Mouse (Mus musculus): ENCODE measurements around the gene Lemd2. TPM values are rescaled to one million over a fixed set of nuclear protein-coding genes. Genes with fewer than 3 reads are reported as not detected.

Gene Lemd2
- polyA plus RNA-seq, 1 experiment from 2014 or later = 4.9 TPM

GRCm38 (mm10) chr17:27182401-27182800 lies 21.9 kb downstream of the Lemd2 start:
- Histone ChIP-seq H3K4me3 (ENCODE audit: low read length) (no peak overlapping the region), H3K9me3 (ENCODE audit: control insufficient read depth, low read length) (no peaks in the 10 kb centered on the region), H3K9ac (ENCODE audit: low read depth, low read length) (no peak overlapping the region), H3K4me1 (ENCODE audit: control insufficient read depth, insufficient read depth, low read length) (no peaks in the 10 kb centered on the region), H3K27ac (ENCODE audit: low read length) (no peak overlapping the region), H3K36me3 (ENCODE audit: control insufficient read depth, insufficient read depth, low read length) (no peaks in the 10 kb centered on the region), H3K4me2 (ENCODE audit: low read depth, low read length) (no peak overlapping the region), H3K27me3 (replicated peaks; ENCODE audit: control insufficient read depth, insufficient read depth, low read length) (no peaks in the 10 kb centered on the region)
- no peak for ATAC-seq
- WGBS = 74% methylated on average over 5 of the region's 5 CpGs

- Histone ChIP-seq H3K27me3 (replicated peaks; ENCODE audit: control insufficient read depth, insufficient read depth, low read length) (no peaks in the 10 kb centered on the region), H3K4me2 (ENCODE audit: low read depth, low read length) (no peak overlapping the region), H3K9ac (ENCODE audit: low read depth, low read length) (no peak overlapping the region), H3K27ac (ENCODE audit: low read length) (no peak overlapping the region), H3K36me3 (ENCODE audit: control insufficient read depth, insufficient read depth, low read length) (no peaks in the 10 kb centered on the region), H3K9me3 (ENCODE audit: control insufficient read depth, low read length) (no peaks in the 10 kb centered on the region), H3K4me1 (ENCODE audit: control insufficient read depth, insufficient read depth, low read length) (no peaks in the 10 kb centered on the region), H3K4me3 (ENCODE audit: low read length) (no peak overlapping the region)
- no peak for ATAC-seq
- 24% methylated on average over 3 of the region's 3 CpGs for WGBS
Observed at GRCm38 (mm10) chr17:27181666-27182065, 22.6 kb downstream of the Lemd2 start.

GRCm38 (mm10) chr17:27179681-27180280 lies 24.5 kb downstream of the Lemd2 start:
- Histone ChIP-seq H3K27ac (ENCODE audit: low read length) (no peak overlapping the region), H3K27me3 (replicated peaks; ENCODE audit: control insufficient read depth, insufficient read depth, low read length) (no peaks in the 10 kb centered on the region), H3K36me3 (ENCODE audit: control insufficient read depth, insufficient read depth, low read length) (no peaks in the 10 kb centered on the region), H3K9me3 (ENCODE audit: control insufficient read depth, low read length) (no peaks in the 10 kb centered on the region), H3K4me1 (ENCODE audit: control insufficient read depth, insufficient read depth, low read length) (no peaks in the 10 kb centered on the region), H3K9ac (ENCODE audit: low read depth, low read length) (no peak overlapping the region), H3K4me3 (ENCODE audit: low read length) (no peak overlapping the region), H3K4me2 (ENCODE audit: low read depth, low read length) (no peak overlapping the region)
- WGBS = 59% methylated on average over 12 of the region's 12 CpGs
- no peak for ATAC-seq

- no peak for ATAC-seq
- Histone ChIP-seq H3K4me1 (ENCODE audit: control insufficient read depth, insufficient read depth, low read length) (no peaks in the 10 kb centered on the region), H3K36me3 (ENCODE audit: control insufficient read depth, insufficient read depth, low read length) (no peaks in the 10 kb centered on the region), H3K27ac (ENCODE audit: low read length) (no peak overlapping the region), H3K27me3 (replicated peaks; ENCODE audit: control insufficient read depth, insufficient read depth, low read length) (no peaks in the 10 kb centered on the region), H3K9ac (ENCODE audit: low read depth, low read length) (no peak overlapping the region), H3K4me3 (ENCODE audit: low read length) (no peak overlapping the region), H3K4me2 (ENCODE audit: low read depth, low read length) (no peak overlapping the region), H3K9me3 (ENCODE audit: control insufficient read depth, low read length) (no peaks in the 10 kb centered on the region)
- WGBS = 91% methylated on average over 17 of the region's 17 CpGs
Observed at GRCm38 (mm10) chr17:27178427-27179177, 25.7 kb downstream of the Lemd2 start.

GRCm38 (mm10) chr17:27178019-27178418 lies 26.2 kb downstream of the Lemd2 start:
- 89% methylated on average over 9 of the region's 9 CpGs for WGBS
- H3K27me3 ChIP-seq (replicated peaks; ENCODE audit: control insufficient read depth, insufficient read depth, low read length) = no peaks in the 10 kb centered on the region
- H3K4me1 ChIP-seq (ENCODE audit: control insufficient read depth, insufficient read depth, low read length) = no peaks in the 10 kb centered on the region
- H3K9me3 ChIP-seq (ENCODE audit: control insufficient read depth, low read length) = no peaks in the 10 kb centered on the region
- H3K27ac ChIP-seq (ENCODE audit: low read length) = no peak overlapping the region
- ATAC-seq = no peak
- H3K4me3 ChIP-seq (ENCODE audit: low read length) = no peak overlapping the region
- H3K9ac ChIP-seq (ENCODE audit: low read depth, low read length) = no peak overlapping the region
- no peak overlapping the region for H3K4me2 ChIP-seq (ENCODE audit: low read depth, low read length)
- no peaks in the 10 kb centered on the region for H3K36me3 ChIP-seq (ENCODE audit: control insufficient read depth, insufficient read depth, low read length)

GRCm38 (mm10) chr17:27176754-27177153 lies 27.5 kb downstream of the Lemd2 start:
- H3K27me3 ChIP-seq (replicated peaks; ENCODE audit: control insufficient read depth, insufficient read depth, low read length) = no peaks in the 10 kb centered on the region
- H3K4me1 ChIP-seq (ENCODE audit: control insufficient read depth, insufficient read depth, low read length) = no peaks in the 10 kb centered on the region
- no peak overlapping the region for H3K9ac ChIP-seq (ENCODE audit: low read depth, low read length)
- no peak overlapping the region for H3K4me3 ChIP-seq (ENCODE audit: low read length)
- H3K27ac ChIP-seq (ENCODE audit: low read length) = no peak overlapping the region
- WGBS = 81% methylated on average over 4 of the region's 4 CpGs
- no peaks in the 10 kb centered on the region for H3K9me3 ChIP-seq (ENCODE audit: control insufficient read depth, low read length)
- H3K4me2 ChIP-seq (ENCODE audit: low read depth, low read length) = no peak overlapping the region
- H3K36me3 ChIP-seq (ENCODE audit: control insufficient read depth, insufficient read depth, low read length) = no peaks in the 10 kb centered on the region
- ATAC-seq = no peak

GRCm38 (mm10) chr17:27176287-27176686 lies 28.0 kb downstream of the Lemd2 start:
- Histone ChIP-seq H3K9me3 (ENCODE audit: control insufficient read depth, low read length) (no peaks in the 10 kb centered on the region), H3K4me2 (ENCODE audit: low read depth, low read length) (no peak overlapping the region)
- WGBS = 78% methylated on average over 3 of the region's 3 CpGs

GRCm38 (mm10) chr17:27175196-27175874 lies 28.9 kb downstream of the Lemd2 start:
- 26% methylated on average over 14 of the region's 14 CpGs for WGBS
- no peaks in the 10 kb centered on the region for H3K9me3 ChIP-seq (ENCODE audit: control insufficient read depth, low read length)
- peak; percentile 40; the same call in 1 of the 2 replicates for ATAC-seq
- H3K4me3 ChIP-seq (ENCODE audit: low read length) = no peak overlapping the region
- H3K9ac ChIP-seq (ENCODE audit: low read depth, low read length) = no peak overlapping the region
- H3K4me1 ChIP-seq (ENCODE audit: control insufficient read depth, insufficient read depth, low read length) = no peaks in the 10 kb centered on the region
- no peaks in the 10 kb centered on the region for H3K27me3 ChIP-seq (replicated peaks; ENCODE audit: control insufficient read depth, insufficient read depth, low read length)
- no peaks in the 10 kb centered on the region for H3K36me3 ChIP-seq (ENCODE audit: control insufficient read depth, insufficient read depth, low read length)
- no peak overlapping the region for H3K4me2 ChIP-seq (ENCODE audit: low read depth, low read length)
- H3K27ac ChIP-seq (ENCODE audit: low read length) = no peak overlapping the region

More at GRCm38 (mm10) chr17:27176287-27176686, 28.0 kb downstream of the Lemd2 start:
- Histone ChIP-seq H3K9ac (ENCODE audit: low read depth, low read length) (no peak overlapping the region), H3K4me1 (ENCODE audit: control insufficient read depth, insufficient read depth, low read length) (no peaks in the 10 kb centered on the region), H3K4me3 (ENCODE audit: low read length) (no peak overlapping the region), H3K27me3 (replicated peaks; ENCODE audit: control insufficient read depth, insufficient read depth, low read length) (no peaks in the 10 kb centered on the region), H3K36me3 (ENCODE audit: control insufficient read depth, insufficient read depth, low read length) (no peaks in the 10 kb centered on the region), H3K27ac (ENCODE audit: low read length) (no peak overlapping the region)
- no peak for ATAC-seq

GRCm38 (mm10) chr17:27173715-27174114 lies 30.6 kb downstream of the Lemd2 start:
- no peak overlapping the region for H3K27ac ChIP-seq (ENCODE audit: low read length)
- no peak overlapping the region for H3K4me3 ChIP-seq (ENCODE audit: low read length)
- H3K4me2 ChIP-seq (ENCODE audit: low read depth, low read length) = no peak overlapping the region
- no peaks in the 10 kb centered on the region for H3K36me3 ChIP-seq (ENCODE audit: control insufficient read depth, insufficient read depth, low read length)
- no peaks in the 10 kb centered on the region for H3K27me3 ChIP-seq (replicated peaks; ENCODE audit: control insufficient read depth, insufficient read depth, low read length)
- no peak for ATAC-seq
- H3K9me3 ChIP-seq (ENCODE audit: control insufficient read depth, low read length) = no peaks in the 10 kb centered on the region
- WGBS = 68% methylated on average over 3 of the region's 3 CpGs
- H3K4me1 ChIP-seq (ENCODE audit: control insufficient read depth, insufficient read depth, low read length) = no peaks in the 10 kb centered on the region
- no peak overlapping the region for H3K9ac ChIP-seq (ENCODE audit: low read depth, low read length)
